In the genomic region with DNA sequence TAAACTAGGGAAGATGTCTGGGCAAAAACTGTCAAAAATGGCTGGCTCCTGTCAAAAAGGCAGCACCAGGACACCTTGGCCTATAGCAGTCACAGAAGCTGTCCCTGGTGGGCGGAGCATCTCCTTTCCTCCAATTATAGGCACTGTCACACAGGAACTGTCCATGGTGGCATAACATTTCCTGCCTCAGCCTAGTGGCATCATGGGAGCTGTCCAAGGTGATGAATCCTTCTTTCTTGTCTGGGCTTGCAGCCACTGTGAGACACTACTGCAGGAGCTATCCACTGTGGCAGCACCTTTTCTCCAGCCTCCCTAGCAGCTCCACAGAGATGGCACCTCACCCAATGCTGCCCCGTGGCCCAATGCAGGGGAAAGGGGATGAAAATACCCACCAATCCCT, we compare ENCODE assay signal across 8 mouse cellular contexts. TPM values are rescaled to one million over a fixed set of nuclear protein-coding genes. Genes with fewer than 3 reads are reported as not detected.
DNase-seq lines count a peak whose midpoint lies in the region; ATAC-seq and TF ChIP-seq lines count a peak whose summit lies in the region.

No protein-coding gene starts in this region.

- no peak overlapping the region for H3K4me3 ChIP-seq in ES-E14 (ENCODE audit: insufficient read depth in 1 of 2, low read depth in 1 of 2, low read length in 2 of 2, poor library complexity in 1 of 2, severe bottlenecking in 1 of 2)
- H3K4me3 ChIP-seq in megakaryocyte, embryonic 14.5 days (replicated peaks): peak overlapping the region; percentile 29
- H3K4me3 ChIP-seq in hindbrain, embryonic 16.5 days (ENCODE audit: low read length): no peak overlapping the region
- H3K4me3 ChIP-seq in forebrain, embryonic 12.5 days (replicated peaks): no peak overlapping the region

- WGBS in hindbrain, embryonic 16.5 days: 100% methylated on average over 2 of the region's 2 CpGs
- WGBS in forebrain, embryonic 12.5 days: 81% methylated on average over 2 of the region's 2 CpGs

- no peak overlapping the region for H3K27ac ChIP-seq in ES-E14 (ENCODE audit: insufficient read depth, low read depth, low read length, poor library complexity, severe bottlenecking)
- no peak overlapping the region for H3K27ac ChIP-seq in hindbrain, embryonic 16.5 days (ENCODE audit: low read depth, low read length)
- H3K27ac ChIP-seq in forebrain, embryonic 12.5 days: no peak overlapping the region

- H3K4me2 ChIP-seq in hindbrain, embryonic 16.5 days (ENCODE audit: low read length): no peak overlapping the region
- no peak overlapping the region for H3K4me2 ChIP-seq in forebrain, embryonic 12.5 days

- peak; percentile 81 for DNase-seq in 416B (ENCODE audit: low read depth)
- DNase-seq in ES-E14 (ENCODE audit: low read depth, low spot score): peak; percentile 91
- peak; percentile 61 for DNase-seq in yolk sac, embryonic 10.5 days (ENCODE audit: low spot score)
- no peak for DNase-seq in cerebellum, postnatal 10 days

- no peak overlapping the region for H3K9ac ChIP-seq in ES-E14 (ENCODE audit: insufficient read depth, low read depth, low read length, poor library complexity, severe bottlenecking)
- no peak overlapping the region for H3K9ac ChIP-seq in hindbrain, embryonic 16.5 days (ENCODE audit: low read depth, low read length)
- H3K9ac ChIP-seq in forebrain, embryonic 12.5 days: no peak overlapping the region

- no peaks in the 10 kb centered on the region for H3K27me3 ChIP-seq in megakaryocyte, embryonic 14.5 days (replicated peaks)
- no peaks in the 10 kb centered on the region for H3K27me3 ChIP-seq in hindbrain, embryonic 16.5 days (replicated peaks; ENCODE audit: control insufficient read depth, insufficient read depth, low read length)
- no peaks in the 10 kb centered on the region for H3K27me3 ChIP-seq in forebrain, embryonic 12.5 days

- no peaks in the 10 kb centered on the region for H3K36me3 ChIP-seq in ES-E14 (ENCODE audit: control insufficient read depth, insufficient read depth, low read length, poor library complexity, severe bottlenecking)
- H3K36me3 ChIP-seq in megakaryocyte, embryonic 14.5 days (replicated peaks; ENCODE audit: low read length): peaks cover 86% of the 10 kb centered on the region
- no peaks in the 10 kb centered on the region for H3K36me3 ChIP-seq in hindbrain, embryonic 16.5 days (ENCODE audit: control insufficient read depth, insufficient read depth, low read length)
- H3K36me3 ChIP-seq in forebrain, embryonic 12.5 days (replicated peaks): no peaks in the 10 kb centered on the region

- H3K4me1 ChIP-seq in ES-E14 (ENCODE audit: control insufficient read depth in 2 of 2, insufficient read depth in 2 of 2, low read length in 2 of 2, poor library complexity in 1 of 2): no peaks in the 10 kb centered on the region
- peaks cover 10% of the 10 kb centered on the region; the same call in 1 of the 2 replicates for H3K4me1 ChIP-seq in megakaryocyte, embryonic 14.5 days
- no peaks in the 10 kb centered on the region for H3K4me1 ChIP-seq in hindbrain, embryonic 16.5 days (ENCODE audit: control insufficient read depth, insufficient read depth, low read depth, low read length)
- H3K4me1 ChIP-seq in forebrain, embryonic 12.5 days: no peaks in the 10 kb centered on the region

- in situ Hi-C loops in ES-E14 (cut with MboI; ENCODE audit: low sequenced_read_pairs in 2 of 2, unreplicated experiment in 2 of 2): no loop called here

- ATAC-seq in hematopoietic stem cell, adult 5-6 weeks (replicated peaks in 1 of 2; ENCODE audit: insufficient read depth in 1 of 2, low FRiP score in 2 of 2, low TSS enrichment in 1 of 2, low read depth in 1 of 2, poor library complexity in 2 of 2, severe bottlenecking in 2 of 2): peak; percentile 53 to 74; a peak in 3 of 4 replicates
- no peak for ATAC-seq in hindbrain, embryonic 16.5 days
- ATAC-seq in forebrain, embryonic 12.5 days (ENCODE audit: low FRiP score): no peak

- no peaks in the 10 kb centered on the region for H3K9me3 ChIP-seq in ES-E14 (ENCODE audit: control insufficient read depth, insufficient read depth, low read depth, low read length)
- peaks cover 7% of the 10 kb centered on the region for H3K9me3 ChIP-seq in megakaryocyte, embryonic 14.5 days
- no peaks in the 10 kb centered on the region for H3K9me3 ChIP-seq in hindbrain, embryonic 16.5 days (ENCODE audit: control insufficient read depth, low read length)
- no peaks in the 10 kb centered on the region for H3K9me3 ChIP-seq in forebrain, embryonic 12.5 days

TF ChIP-seq in ES-E14, 5 proteins besides CTCF, POLR2A, EP300 and RAD21:
- no peak for TF ChIP-seq ZNF384 (IDR thresholded peaks at IDR 0.05; ENCODE audit: low read depth, low read length)
- TF ChIP-seq MAFK (IDR thresholded peaks at IDR 0.05; ENCODE audit: insufficient read depth, low read depth, low read length): 0 out of 2 replicates have a peak, but pooled peaks have one; percentile 4

RNA-seq across cellular contexts. Expression of a gene that starts 28.3 kb away (rescaled TPM):
- total RNA-seq in ES-E14 (2012; rRNA removed): 6.2 and 6.5 TPM in 2 replicates
- 16.6 and 19.5 TPM in 2 replicates for total RNA-seq in hematopoietic stem cell, adult 5-6 weeks (2017)
- polyA plus RNA-seq in megakaryocyte, embryonic 14.5 days (2012; ENCODE audit: insufficient read depth, low replicate concordance): 1.1 and 2.2 TPM in 2 replicates
- polyA plus RNA-seq in hindbrain, embryonic 16.5 days (2015; fragmentation: Nextera tagmentation; extraction: Ambion mirVana): 9.1 and 10.9 TPM in 2 replicates
- 12.5 and 12.6 TPM in 2 replicates for polyA plus RNA-seq in forebrain, embryonic 12.5 days (2016; fragmentation: Nextera tagmentation; extraction: Ambion mirVana)

RNA-seq across cellular contexts. Expression of a gene that starts 56.1 kb away (rescaled TPM):
- total RNA-seq in ES-E14 (2012; rRNA removed): not detected in 2 replicates
- not detected in 2 replicates for total RNA-seq in hematopoietic stem cell, adult 5-6 weeks (2017)
- polyA plus RNA-seq in megakaryocyte, embryonic 14.5 days (2012; ENCODE audit: insufficient read depth, low replicate concordance): not detected in 2 replicates
- 0.26 and 0.29 TPM in 2 replicates for polyA plus RNA-seq in hindbrain, embryonic 16.5 days (2015; fragmentation: Nextera tagmentation; extraction: Ambion mirVana)
- polyA plus RNA-seq in forebrain, embryonic 12.5 days (2016; fragmentation: Nextera tagmentation; extraction: Ambion mirVana): 0.64 TPM in 2 replicates

Comparison
In these comparisons a context has a peak if more than half of its experiments do, and no peak if none do; other contexts are left out.
1. DNase-seq: peak in 416B (single experiment), ES-E14 (single experiment) and yolk sac, embryonic 10.5 days (single experiment); none in cerebellum, postnatal 10 days (0 of 2).
2. ATAC-seq: peak in hematopoietic stem cell, adult 5-6 weeks (2 of 2); none in hindbrain, embryonic 16.5 days (single experiment) and forebrain, embryonic 12.5 days (single experiment).